In the genomic region with DNA sequence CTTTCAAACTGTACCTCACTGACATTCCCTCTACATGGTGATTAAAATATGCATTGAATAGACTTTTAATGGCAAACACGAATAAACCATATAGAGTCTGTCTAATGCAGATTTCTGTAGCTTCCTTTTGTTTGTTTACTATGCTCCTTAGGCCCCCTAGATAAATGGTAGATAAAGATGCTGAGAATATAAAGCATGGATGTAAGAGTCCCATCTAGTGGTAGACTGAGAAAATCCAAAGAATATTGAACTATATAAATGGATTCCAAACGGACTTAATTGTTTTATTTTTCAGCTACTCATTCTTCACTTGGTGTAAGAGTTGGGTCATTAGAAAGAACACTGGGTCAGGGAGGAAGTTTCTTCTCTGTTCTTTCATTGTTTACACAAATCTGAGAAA, we compare ENCODE assay signal across 28 mouse cellular contexts.
DNase-seq lines count a peak whose midpoint lies in the region; ATAC-seq and TF ChIP-seq lines count a peak whose summit lies in the region.
"Had no signal": no experiment of that assay in that cellular context is flagged by ENCODE, and none has a peak within 500 bp of the region (broad histone marks: within the 10 kb centered on the region; RNA-seq: fewer than 3 reads in every experiment).

No protein-coding gene starts in this region.

- peak; percentile 52 for TF ChIP-seq CTCF in forebrain, postnatal 0 days (IDR thresholded peaks at IDR 0.05; ENCODE audit: low read depth)
- TF ChIP-seq CTCF in layer of hippocampus, adult 2 months (conservative IDR thresholded peaks at IDR 0.05) = peak; percentile 58
- peak; percentile 65 for TF ChIP-seq CTCF in midbrain, postnatal 0 days (IDR thresholded peaks at IDR 0.05)
- no peak for TF ChIP-seq CTCF in brain, embryonic 14.5 days (IDR thresholded peaks at IDR 0.05; ENCODE audit: borderline replicate concordance, extremely low read depth, insufficient read depth, insufficient read length)

- peaks cover 2% of the 10 kb centered on the region; the same call in 1 of the 2 replicates for H3K4me1 ChIP-seq in forebrain, postnatal 0 days (ENCODE audit: insufficient read depth)
- peaks cover 15% of the 10 kb centered on the region for H3K4me1 ChIP-seq in forebrain, embryonic 15.5 days
- H3K4me1 ChIP-seq in midbrain, postnatal 0 days (ENCODE audit: insufficient read depth, low read length) = no peaks in the 10 kb centered on the region
- H3K4me1 ChIP-seq in midbrain, embryonic 14.5 days (ENCODE audit: control insufficient read depth, insufficient read depth, low read length) = no peaks in the 10 kb centered on the region
- H3K4me1 ChIP-seq: embryonic facial prominence, embryonic 13.5 days; embryonic facial prominence, embryonic 15.5 days had no signal

- TF ChIP-seq POLR2A in brain, embryonic 14.5 days (IDR thresholded peaks at IDR 0.05; ENCODE audit: borderline replicate concordance, extremely low read depth, insufficient read depth, insufficient read length, poor library complexity, severe bottlenecking) = no peak

- H3K36me3 ChIP-seq in forebrain, postnatal 0 days (ENCODE audit: insufficient read depth) = no peaks in the 10 kb centered on the region
- no peaks in the 10 kb centered on the region for H3K36me3 ChIP-seq in forebrain, embryonic 15.5 days
- no peaks in the 10 kb centered on the region for H3K36me3 ChIP-seq in midbrain, postnatal 0 days (ENCODE audit: insufficient read depth, low read length)
- no peaks in the 10 kb centered on the region for H3K36me3 ChIP-seq in midbrain, embryonic 14.5 days (ENCODE audit: control insufficient read depth, insufficient read depth, low read length)
- H3K36me3 ChIP-seq: embryonic facial prominence, embryonic 13.5 days; embryonic facial prominence, embryonic 15.5 days; G1E had no signal

- H3K9ac ChIP-seq in forebrain, postnatal 0 days = no peak overlapping the region
- H3K9ac ChIP-seq in forebrain, embryonic 15.5 days (replicated peaks) = no peak overlapping the region
- no peak overlapping the region for H3K9ac ChIP-seq in midbrain, postnatal 0 days (replicated peaks; ENCODE audit: low read length, poor library complexity, severe bottlenecking)
- H3K9ac ChIP-seq in midbrain, embryonic 14.5 days (replicated peaks; ENCODE audit: low read length) = no peak overlapping the region
- H3K9ac ChIP-seq: embryonic facial prominence, embryonic 13.5 days; embryonic facial prominence, embryonic 15.5 days; forebrain, embryonic 13.5 days had no signal

- 41% methylated on average over 2 of the region's 2 CpGs for WGBS in forebrain, postnatal 0 days
- 57% methylated on average over 2 of the region's 2 CpGs for WGBS in forebrain, embryonic 15.5 days
- 65% methylated on average over 2 of the region's 2 CpGs for WGBS in midbrain, postnatal 0 days
- 76% methylated on average over 2 of the region's 2 CpGs for WGBS in midbrain, embryonic 14.5 days

- no peak overlapping the region for H3K4me3 ChIP-seq in forebrain, postnatal 0 days (ENCODE audit: low read depth, low read length)
- H3K4me3 ChIP-seq in forebrain, embryonic 15.5 days = no peak overlapping the region
- no peak overlapping the region for H3K4me3 ChIP-seq in layer of hippocampus, adult 2 months
- H3K4me3 ChIP-seq in midbrain, postnatal 0 days (ENCODE audit: low read depth, low read length) = no peak overlapping the region
- H3K4me3 ChIP-seq in midbrain, embryonic 14.5 days (replicated peaks; ENCODE audit: low read depth, low read length) = no peak overlapping the region
- H3K4me3 ChIP-seq: embryonic facial prominence, embryonic 13.5 days; embryonic facial prominence, embryonic 15.5 days; erythroblast, embryonic 14.5 days; forebrain, embryonic 13.5 days had no signal

- no peaks in the 10 kb centered on the region for H3K27me3 ChIP-seq in forebrain, postnatal 0 days (ENCODE audit: insufficient read depth, low read length)
- H3K27me3 ChIP-seq in forebrain, embryonic 15.5 days = no peaks in the 10 kb centered on the region
- no peaks in the 10 kb centered on the region for H3K27me3 ChIP-seq in midbrain, postnatal 0 days (ENCODE audit: insufficient read depth, low read length)
- H3K27me3 ChIP-seq in midbrain, embryonic 14.5 days (ENCODE audit: control insufficient read depth, insufficient read depth, low read length) = no peaks in the 10 kb centered on the region
- H3K27me3 ChIP-seq: CH12.LX; embryonic facial prominence, embryonic 13.5 days; embryonic facial prominence, embryonic 15.5 days; forebrain, embryonic 13.5 days had no signal

- no peaks in the 10 kb centered on the region for H3K9me3 ChIP-seq in forebrain, postnatal 0 days (ENCODE audit: low read length)
- H3K9me3 ChIP-seq in forebrain, embryonic 15.5 days = no peaks in the 10 kb centered on the region
- H3K9me3 ChIP-seq in midbrain, postnatal 0 days (ENCODE audit: low read length) = no peaks in the 10 kb centered on the region
- H3K9me3 ChIP-seq in midbrain, embryonic 14.5 days (ENCODE audit: control insufficient read depth, low read length) = no peaks in the 10 kb centered on the region
- H3K9me3 ChIP-seq: embryonic facial prominence, embryonic 13.5 days; embryonic facial prominence, embryonic 15.5 days; forebrain, embryonic 13.5 days had no signal

- DNase-seq in forebrain, postnatal 0 days = no peak
- no peak for DNase-seq in layer of hippocampus, adult 2 months (ENCODE audit: low spot score in 2 of 2)
- no peak for DNase-seq in layer of hippocampus, adult 9-11 months
- no peak for DNase-seq in midbrain, postnatal 0 days (ENCODE audit: low spot score)
- no peak for DNase-seq in midbrain, embryonic 14.5 days
- DNase-seq in brain, embryonic 14.5 days (ENCODE audit: low read depth) = peak; percentile 28
- DNase-seq in neural tube, embryonic 10.5 days (ENCODE audit: extremely low spot score, low spot score) = no peak
- DNase-seq: adrenal gland, adult 8-10 months; adrenal gland, postnatal 14 days; adrenal gland, postnatal 36 days; B cell, adult 2 months; cerebellum, adult 11 months; cerebellum, adult 18-20 months; cerebellum, adult 8-10 months; cerebellum, adult 9-11 months; cerebellum, postnatal 14 days; cerebellum, postnatal 36 days; embryo, embryonic 11 days had no signal

- no peak overlapping the region for H3K4me2 ChIP-seq in forebrain, postnatal 0 days (ENCODE audit: low read depth)
- no peak overlapping the region for H3K4me2 ChIP-seq in forebrain, embryonic 15.5 days (replicated peaks)
- H3K4me2 ChIP-seq in midbrain, postnatal 0 days (ENCODE audit: low read depth, low read length, poor library complexity, severe bottlenecking) = no peak overlapping the region
- no peak overlapping the region for H3K4me2 ChIP-seq in midbrain, embryonic 14.5 days (ENCODE audit: low read length)
- H3K4me2 ChIP-seq: embryonic facial prominence, embryonic 13.5 days; embryonic facial prominence, embryonic 15.5 days; forebrain, embryonic 13.5 days had no signal

- ATAC-seq in forebrain, postnatal 0 days = no peak
- ATAC-seq in forebrain, embryonic 15.5 days (replicated peaks) = no peak
- ATAC-seq in midbrain, postnatal 0 days (ENCODE audit: low FRiP score) = no peak
- no peak for ATAC-seq in midbrain, embryonic 14.5 days (ENCODE audit: low FRiP score, low TSS enrichment)
- ATAC-seq: activated CD4-positive, CD25-positive, alpha-beta regulatory T cell, adult 4 months; CD4-positive, CD25-positive, alpha-beta regulatory T cell, adult 4 months; forebrain, embryonic 13.5 days; Patski had no signal

- no peak overlapping the region for H3K27ac ChIP-seq in forebrain, postnatal 0 days (ENCODE audit: low read depth, low read length)
- no peak overlapping the region for H3K27ac ChIP-seq in forebrain, embryonic 15.5 days (replicated peaks)
- peak overlapping the region; percentile 43; the same call in 1 of the 2 replicates for H3K27ac ChIP-seq in layer of hippocampus, adult 2 months
- H3K27ac ChIP-seq in midbrain, postnatal 0 days (ENCODE audit: low read depth, low read length) = no peak overlapping the region
- no peak overlapping the region for H3K27ac ChIP-seq in midbrain, embryonic 14.5 days (replicated peaks; ENCODE audit: low read depth, low read length)
- H3K27ac ChIP-seq: embryonic facial prominence, embryonic 13.5 days; embryonic facial prominence, embryonic 15.5 days; forebrain, embryonic 13.5 days had no signal
